Mouse (Mus musculus) CH12F3 (cell line): Measurements from ENCODE around the gene Elf1.

Source experiments
- in situ Hi-C: fragments of 300-500 bp; cut with MboI; formaldehyde crosslinking; loops from 2 replicates; pipeline ENCODE4 v1.14.3; 2020; ENCODE audit warnings: low sequenced_read_pairs

The Elf1 gene

GRCm38 (mm10) chr14:79619802-79620201 lies 138.8 kb downstream of the Elf1 start:
- in situ Hi-C loops: no loop called here

- in situ Hi-C loops: no loop called here
Measured at GRCm38 (mm10) chr14:79621143-79621542, 140.1 kb downstream of the Elf1 start.
